Mouse (Mus musculus) cortical plate, adult 2 months (tissue): Measurements from ENCODE around the gene Mme.

Experiments used
- CTCF ChIP-seq: fragments of 200-500 bp; IDR thresholded peaks from 2 replicates; pipeline ENCODE4 v1.5.1; 2011; ENCODE audit warnings: mild to moderate bottlenecking, control low read depth, low read length; ENCODE audit not compliant: insufficient read depth; ENCODE audit errors: extremely low read depth
- POLR2A ChIP-seq: fragments of 200-500 bp; IDR thresholded peaks from 2 replicates; pipeline ENCODE4 v1.6.1; 2011; ENCODE audit warnings: mild to moderate bottlenecking, low read length, control low read depth; ENCODE audit not compliant: insufficient read depth; ENCODE audit errors: extremely low read depth

DNA sequence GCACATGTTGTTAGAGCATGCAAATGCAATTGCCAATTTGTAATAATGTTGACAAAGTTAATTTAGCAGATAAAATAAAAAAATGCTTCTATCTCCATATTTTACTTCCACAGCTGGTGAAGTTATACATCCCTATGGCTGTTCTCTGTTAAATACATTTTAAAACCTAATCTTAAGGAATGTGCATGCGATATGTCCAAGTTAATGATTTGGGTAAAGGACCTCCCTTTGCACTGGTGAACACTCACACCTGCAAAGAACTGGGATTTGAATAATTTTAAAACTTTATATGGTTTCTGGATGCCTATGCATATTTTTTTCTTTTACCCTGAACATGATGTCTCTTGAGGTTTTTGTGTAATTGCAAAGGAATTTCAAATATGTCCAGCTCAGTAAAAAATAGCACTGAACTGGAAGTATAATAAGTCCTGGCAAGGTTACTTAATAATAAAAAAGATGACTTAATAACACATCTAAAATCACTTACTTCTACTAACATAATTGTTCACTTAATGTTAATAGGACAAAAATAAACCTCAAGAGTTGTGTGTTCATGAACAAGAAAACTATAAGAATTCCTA lies 110.4 kb downstream of the Mme start:
- TF ChIP-seq POLR2A = no peak
- no peak for TF ChIP-seq CTCF
